Mouse (Mus musculus): Measurements from ENCODE around the gene Pkp3. TPM values are rescaled to one million over a fixed set of nuclear protein-coding genes. Genes with fewer than 3 reads are reported as not detected.
A peak's percentile ranks its signal among the peaks of the same experiment; 100 is the strongest.

The Pkp3 gene
- polyA plus RNA-seq, 1 experiment from 2014 or later = 11.1 TPM

DNA sequence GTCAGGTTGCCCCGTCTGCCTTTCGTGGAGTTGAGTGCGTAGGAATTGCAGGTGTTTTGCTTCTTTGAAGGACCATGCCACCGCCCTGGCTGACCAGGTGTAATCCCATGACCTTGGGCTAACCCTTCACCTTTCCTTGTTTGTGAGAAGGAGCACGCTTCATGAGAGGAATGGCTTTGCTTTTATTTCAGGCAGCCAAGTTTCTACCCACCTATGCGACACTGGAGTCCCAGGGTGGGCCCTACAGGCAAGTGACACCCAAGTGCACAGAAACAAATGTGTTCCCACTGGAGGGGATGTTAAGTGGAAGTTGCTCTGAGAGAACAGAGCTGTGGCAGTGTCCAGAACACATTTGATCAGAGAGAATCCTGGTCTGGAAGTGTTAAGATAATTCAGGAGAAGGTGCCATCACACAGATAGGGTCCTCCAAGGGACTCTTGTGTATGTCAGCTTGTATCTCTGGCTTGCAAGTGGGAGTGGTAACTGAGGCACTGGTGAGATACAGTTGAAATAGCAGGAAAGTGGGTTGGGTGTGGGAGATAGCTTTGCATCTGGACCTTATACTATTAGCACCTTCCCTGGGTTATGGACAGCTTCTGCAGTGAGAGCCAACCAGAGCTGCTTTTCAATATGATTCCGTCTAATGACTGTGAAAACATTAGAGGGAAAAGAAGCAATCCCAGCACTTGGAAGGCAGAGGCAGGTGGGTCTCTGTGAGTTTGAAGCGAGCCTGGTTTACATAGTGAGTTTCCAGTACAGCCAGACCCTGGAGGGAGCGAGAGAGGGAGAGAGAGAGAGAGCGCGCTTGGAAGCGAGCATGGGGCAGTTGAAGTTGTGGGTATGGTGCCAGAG, 54.1 kb downstream of the Pkp3 start:
- TF ChIP-seq CTCF (IDR thresholded peaks at IDR 0.05; ENCODE audit: low read depth) = no peak

More for the DNA sequence above, 54.1 kb downstream of the Pkp3 start:
- peak overlapping the region; percentile 89 for H3K9ac ChIP-seq (ENCODE audit: low read depth, low read length)
- peaks cover 6% of the 10 kb centered on the region; the same call in 1 of the 2 replicates for H3K4me1 ChIP-seq (replicated peaks; ENCODE audit: insufficient read depth, low read length)
- peak overlapping the region; percentile 97 for H3K4me3 ChIP-seq (replicated peaks; ENCODE audit: low read depth, low read length)
- DNase-seq (ENCODE audit: low spot score) (no peak), ATAC-seq (replicated peaks; ENCODE audit: low FRiP score, low read depth) (no peak)
- 56% methylated on average over 12 of the region's 12 CpGs for WGBS
- H3K36me3 ChIP-seq (ENCODE audit: insufficient read depth, low read length) = peaks cover 18% of the 10 kb centered on the region; the same call in 1 of the 2 replicates
- no peaks in the 10 kb centered on the region for H3K9me3 ChIP-seq (replicated peaks; ENCODE audit: low read length)
- H3K27me3 ChIP-seq (ENCODE audit: insufficient read depth, low read length) = no peaks in the 10 kb centered on the region
- peak overlapping the region; percentile 54; the same call in 1 of the 2 replicates for H3K27ac ChIP-seq
- H3K4me2 ChIP-seq (ENCODE audit: low read length) = peak overlapping the region; percentile 78

Other genes with a start within 250 kb of the Pkp3 start
- 0.61 and 1.1 TPM in 2 replicates for gene Urah, start 243.2 kb upstream of the Pkp3 start, polyA plus RNA-seq (2015; fragmentation: Nextera tagmentation; extraction: Ambion mirVana)
- gene Scgb1c1, start 232.7 kb upstream of the Pkp3 start, polyA plus RNA-seq (2015; fragmentation: Nextera tagmentation; extraction: Ambion mirVana) = not detected in 2 replicates
- not detected in 2 replicates for gene Odf3, start 230.4 kb upstream of the Pkp3 start, polyA plus RNA-seq (2015; fragmentation: Nextera tagmentation; extraction: Ambion mirVana)
- gene Gm45785, start 221.9 kb upstream of the Pkp3 start, polyA plus RNA-seq (2015; fragmentation: Nextera tagmentation; extraction: Ambion mirVana) = 0.18 TPM in 1 of 2 replicates, not detected in the other
- gene Ric8a, start 221.3 kb upstream of the Pkp3 start, polyA plus RNA-seq (2015; fragmentation: Nextera tagmentation; extraction: Ambion mirVana) = 45.0 and 53.1 TPM in 2 replicates
- 48.0 and 53.9 TPM in 2 replicates for gene Bet1l, start 220.6 kb upstream of the Pkp3 start, polyA plus RNA-seq (2015; fragmentation: Nextera tagmentation; extraction: Ambion mirVana)
- 198 and 219 TPM in 2 replicates for gene Psmd13, start 196.2 kb upstream of the Pkp3 start, polyA plus RNA-seq (2015; fragmentation: Nextera tagmentation; extraction: Ambion mirVana)
- 47.2 and 48.6 TPM in 2 replicates for gene Sirt3, start 195.9 kb upstream of the Pkp3 start, polyA plus RNA-seq (2015; fragmentation: Nextera tagmentation; extraction: Ambion mirVana)
- gene Cox8b, start 177.8 kb upstream of the Pkp3 start, polyA plus RNA-seq (2015; fragmentation: Nextera tagmentation; extraction: Ambion mirVana) = 0.39 and 0.47 TPM in 2 replicates
- gene Nlrp6, start 157.3 kb upstream of the Pkp3 start, polyA plus RNA-seq (2015; fragmentation: Nextera tagmentation; extraction: Ambion mirVana) = 2.1 and 2.6 TPM in 2 replicates
- gene Pgghg, start 136.8 kb upstream of the Pkp3 start, polyA plus RNA-seq (2015; fragmentation: Nextera tagmentation; extraction: Ambion mirVana) = 20.3 and 20.7 TPM in 2 replicates
- gene Ifitm5, start 127.9 kb upstream of the Pkp3 start, polyA plus RNA-seq (2015; fragmentation: Nextera tagmentation; extraction: Ambion mirVana) = 1.5 and 2.2 TPM in 2 replicates
- 0.45 and 0.68 TPM in 2 replicates for gene Gm45717, start 122.3 kb upstream of the Pkp3 start, polyA plus RNA-seq (2015; fragmentation: Nextera tagmentation; extraction: Ambion mirVana)
- gene Ifitm2, start 122.2 kb upstream of the Pkp3 start, polyA plus RNA-seq (2015; fragmentation: Nextera tagmentation; extraction: Ambion mirVana) = 1,203 and 1,251 TPM in 2 replicates
- gene Ifitm1, start 111.0 kb upstream of the Pkp3 start, polyA plus RNA-seq (2015; fragmentation: Nextera tagmentation; extraction: Ambion mirVana) = 117 and 163 TPM in 2 replicates
- 515 and 606 TPM in 2 replicates for gene Ifitm3, start 67.4 kb upstream of the Pkp3 start, polyA plus RNA-seq (2015; fragmentation: Nextera tagmentation; extraction: Ambion mirVana)
- gene Ifitm6, start 60.3 kb upstream of the Pkp3 start, polyA plus RNA-seq (2015; fragmentation: Nextera tagmentation; extraction: Ambion mirVana) = 1.1 and 1.5 TPM in 2 replicates
- not detected in 2 replicates for gene Gm17387, start 49.1 kb upstream of the Pkp3 start, polyA plus RNA-seq (2015; fragmentation: Nextera tagmentation; extraction: Ambion mirVana)
- gene B4galnt4, start 17.1 kb upstream of the Pkp3 start, polyA plus RNA-seq (2015; fragmentation: Nextera tagmentation; extraction: Ambion mirVana) = 6.4 and 7.4 TPM in 2 replicates
- gene Sigirr, start 22.4 kb downstream of the Pkp3 start, polyA plus RNA-seq (2015; fragmentation: Nextera tagmentation; extraction: Ambion mirVana) = 54.1 and 59.6 TPM in 2 replicates
- 6.9 and 8.1 TPM in 2 replicates for gene Ano9, start 39.6 kb downstream of the Pkp3 start, polyA plus RNA-seq (2015; fragmentation: Nextera tagmentation; extraction: Ambion mirVana)
- gene Ptdss2, start 44.2 kb downstream of the Pkp3 start, polyA plus RNA-seq (2015; fragmentation: Nextera tagmentation; extraction: Ambion mirVana) = 75.3 and 85.1 TPM in 2 replicates
- 136 and 147 TPM in 2 replicates for gene Rnh1, start 94.6 kb downstream of the Pkp3 start, polyA plus RNA-seq (2015; fragmentation: Nextera tagmentation; extraction: Ambion mirVana)
- 91.5 and 95.5 TPM in 2 replicates for gene Hras, start 115.8 kb downstream of the Pkp3 start, polyA plus RNA-seq (2015; fragmentation: Nextera tagmentation; extraction: Ambion mirVana)
- 9.9 and 10.8 TPM in 2 replicates for gene Lrrc56, start 115.9 kb downstream of the Pkp3 start, polyA plus RNA-seq (2015; fragmentation: Nextera tagmentation; extraction: Ambion mirVana)
- gene Lmntd2, start 135.9 kb downstream of the Pkp3 start, polyA plus RNA-seq (2015; fragmentation: Nextera tagmentation; extraction: Ambion mirVana) = 2.6 and 2.9 TPM in 2 replicates
- gene Rassf7, start 137.6 kb downstream of the Pkp3 start, polyA plus RNA-seq (2015; fragmentation: Nextera tagmentation; extraction: Ambion mirVana) = 61.5 and 62.5 TPM in 2 replicates
- gene Phrf1, start 150.6 kb downstream of the Pkp3 start, polyA plus RNA-seq (2015; fragmentation: Nextera tagmentation; extraction: Ambion mirVana) = 37.2 and 39.8 TPM in 2 replicates
- gene Irf7, start 188.3 kb downstream of the Pkp3 start, polyA plus RNA-seq (2015; fragmentation: Nextera tagmentation; extraction: Ambion mirVana) = 14.5 and 21.1 TPM in 2 replicates
- 40.1 and 41.2 TPM in 2 replicates for gene Cdhr5, start 198.6 kb downstream of the Pkp3 start, polyA plus RNA-seq (2015; fragmentation: Nextera tagmentation; extraction: Ambion mirVana)
- 35.1 and 37.9 TPM in 2 replicates for gene Sct, start 200.9 kb downstream of the Pkp3 start, polyA plus RNA-seq (2015; fragmentation: Nextera tagmentation; extraction: Ambion mirVana)
- gene Drd4, start 213.8 kb downstream of the Pkp3 start, polyA plus RNA-seq (2015; fragmentation: Nextera tagmentation; extraction: Ambion mirVana) = 1.8 and 2.2 TPM in 2 replicates
- 64.1 and 64.2 TPM in 2 replicates for gene Deaf1, start 249.5 kb downstream of the Pkp3 start, polyA plus RNA-seq (2015; fragmentation: Nextera tagmentation; extraction: Ambion mirVana)
- 40.5 and 45.3 TPM in 2 replicates for gene Tmem80, start 249.5 kb downstream of the Pkp3 start, polyA plus RNA-seq (2015; fragmentation: Nextera tagmentation; extraction: Ambion mirVana)

Measured in kidney, postnatal 0 days (tissue).